Mouse (Mus musculus): ENCODE data around the gene C2cd4c. TPM values are rescaled to one million over a fixed set of nuclear protein-coding genes. Genes with fewer than 3 reads are reported as not detected.
A peak's percentile ranks its signal among the peaks of the same experiment; 100 is the strongest.

Gene C2cd4c
- total RNA-seq, 2 experiments from 2014 or later = 0.08 TPM; not detected in 1

DNA sequence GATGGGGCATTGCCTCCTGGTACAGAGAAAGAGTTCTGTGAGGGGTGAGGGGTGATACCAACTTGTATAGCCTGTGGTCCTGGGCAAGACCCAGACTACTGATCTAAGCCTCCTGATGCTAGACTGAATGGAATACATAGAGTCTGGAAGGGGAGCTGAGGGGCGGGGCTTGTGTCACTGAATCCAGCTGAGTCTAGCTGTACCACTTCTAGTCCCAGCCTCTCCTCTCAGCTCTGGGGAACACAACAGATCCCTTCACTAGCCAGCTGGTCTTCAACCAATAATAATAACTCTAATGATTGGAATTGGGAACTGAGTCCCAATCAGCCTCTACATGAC, 449 bp upstream of the C2cd4c start:
- intact Hi-C loops (cut with DNase I) = no loop called here
- DNase-seq = no peak

DNA sequence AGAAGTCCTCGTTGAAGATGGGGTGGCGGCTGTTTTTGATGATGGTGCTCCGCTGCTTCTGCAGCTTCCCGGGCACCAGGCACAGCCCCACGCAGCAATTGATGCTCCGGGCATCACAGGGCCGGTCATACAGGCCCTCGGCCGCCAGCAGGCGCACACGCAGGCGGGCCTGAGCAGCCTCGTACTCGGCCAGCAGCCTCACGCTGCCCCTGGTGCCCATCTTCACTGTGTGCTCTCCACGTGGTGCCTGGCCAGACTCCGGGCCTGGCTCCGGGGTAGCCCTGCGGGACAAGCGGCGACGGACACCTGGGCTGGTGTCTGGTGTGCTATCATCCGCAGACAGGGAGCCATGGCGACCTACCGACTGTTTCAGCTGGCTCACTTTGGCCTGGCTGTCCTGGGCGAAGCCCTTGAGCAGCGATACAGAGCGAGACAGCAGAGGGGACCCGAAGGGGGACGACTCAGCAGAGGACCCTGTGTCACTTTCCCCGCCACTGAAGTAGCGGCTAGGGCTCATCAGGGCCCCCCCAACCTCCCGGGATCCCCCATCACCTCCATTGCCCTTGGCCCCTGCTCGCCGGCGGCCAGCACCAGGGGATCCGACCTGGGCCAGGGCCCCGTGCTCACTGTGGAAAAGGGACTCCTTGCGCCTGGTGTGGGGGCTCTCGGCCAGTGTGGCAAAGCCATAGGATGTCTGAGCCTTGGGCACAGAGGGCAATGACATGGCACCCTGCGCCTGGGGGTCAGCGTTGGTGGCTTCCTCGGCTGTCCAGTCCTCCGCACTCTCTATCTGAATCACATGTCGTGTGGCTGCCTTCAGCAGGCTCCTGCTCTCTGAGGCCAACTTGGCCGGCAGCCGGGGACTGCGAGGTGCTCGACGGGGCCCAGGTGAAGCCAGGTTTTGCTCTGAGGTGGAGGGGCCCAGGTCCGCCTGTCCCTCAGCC, 1.4 kb downstream of the C2cd4c start:
- intact Hi-C loops (cut with DNase I) = no loop called here
- DNase-seq = no peak

DNA sequence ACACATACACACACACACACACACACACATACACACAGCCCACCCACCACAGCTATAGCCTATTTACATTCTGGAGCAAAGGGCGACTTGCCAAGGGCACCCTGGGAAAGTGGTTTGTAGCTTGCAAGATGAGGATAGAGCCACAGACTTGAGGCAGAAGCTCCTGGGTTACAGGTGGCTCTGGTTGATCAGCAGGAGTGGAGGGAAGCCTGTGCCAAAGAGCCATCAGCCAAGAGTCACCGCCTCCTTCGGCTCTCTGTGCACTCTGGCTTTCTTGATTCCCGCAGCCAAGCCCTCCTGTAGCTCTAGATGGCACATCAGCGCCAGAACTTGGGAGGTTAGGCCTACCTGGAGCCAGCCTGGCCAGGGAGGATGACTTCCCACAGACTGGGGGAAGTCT, 2.5 kb downstream of the C2cd4c start:
- intact Hi-C loops (cut with DNase I) = no loop called here
- no peak for DNase-seq

DNA sequence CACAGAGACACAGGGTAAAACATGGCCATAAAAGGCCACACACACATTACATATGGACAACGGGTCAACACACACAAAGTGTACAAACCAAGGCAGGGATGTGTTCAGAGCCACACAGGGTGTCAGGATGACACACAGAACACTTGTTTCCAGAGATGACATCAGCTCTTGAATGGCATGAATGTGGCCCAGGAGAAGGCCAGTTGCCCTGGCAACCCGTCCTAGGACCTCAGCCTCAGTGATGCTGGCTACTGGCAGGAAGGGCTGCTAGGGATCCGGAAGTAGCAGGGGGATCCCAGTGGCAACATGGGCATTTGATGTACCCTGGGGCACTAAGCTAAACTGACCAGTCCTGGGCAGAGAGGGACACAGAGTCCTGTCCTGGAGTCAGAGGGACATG, 4.5 kb downstream of the C2cd4c start:
- intact Hi-C loops (cut with DNase I) = no loop called here
- no peak for DNase-seq

DNA sequence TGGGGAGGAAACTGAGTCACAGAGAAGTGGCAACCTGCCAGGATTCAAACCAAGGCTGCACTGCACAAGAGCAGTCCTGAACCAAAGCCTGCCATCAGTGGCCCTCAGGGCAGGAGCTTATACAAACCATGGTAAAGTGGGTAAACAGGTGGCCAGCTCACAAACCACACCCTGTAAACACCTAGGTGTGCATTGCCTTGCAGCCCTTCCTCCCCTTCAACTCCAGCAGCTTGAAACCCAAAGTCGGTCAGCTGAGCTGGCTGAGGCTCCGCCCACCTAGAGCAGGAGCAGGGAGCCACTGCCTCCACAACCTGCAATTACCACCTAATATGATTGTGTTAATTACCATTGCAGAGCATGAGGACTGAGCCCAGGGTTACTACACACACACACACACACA, 5.9 kb downstream of the C2cd4c start:
- intact Hi-C loops (cut with DNase I) = no loop called here
- no peak for DNase-seq

DNA sequence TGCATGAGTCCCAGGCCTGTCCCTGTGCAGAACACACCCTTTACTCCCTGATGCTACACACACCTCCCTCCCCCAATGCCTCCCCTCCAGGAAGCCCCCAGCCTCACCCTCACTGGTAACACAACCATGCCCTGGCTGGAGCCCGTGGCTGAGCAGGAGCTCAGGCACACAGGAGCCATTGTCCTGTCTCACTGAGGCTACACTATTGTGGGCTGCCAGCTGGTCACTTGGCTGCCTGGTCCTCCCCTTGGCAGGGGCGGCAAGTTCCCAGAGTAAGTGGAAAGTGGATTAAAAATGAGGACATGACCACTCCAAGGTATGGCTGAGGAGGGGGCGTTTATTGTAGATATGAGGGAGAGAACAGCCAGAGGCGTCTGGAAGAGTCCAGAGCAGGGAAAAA, 7.3 kb downstream of the C2cd4c start:
- DNase-seq = no peak
- intact Hi-C loops (cut with DNase I) = no loop called here

DNA sequence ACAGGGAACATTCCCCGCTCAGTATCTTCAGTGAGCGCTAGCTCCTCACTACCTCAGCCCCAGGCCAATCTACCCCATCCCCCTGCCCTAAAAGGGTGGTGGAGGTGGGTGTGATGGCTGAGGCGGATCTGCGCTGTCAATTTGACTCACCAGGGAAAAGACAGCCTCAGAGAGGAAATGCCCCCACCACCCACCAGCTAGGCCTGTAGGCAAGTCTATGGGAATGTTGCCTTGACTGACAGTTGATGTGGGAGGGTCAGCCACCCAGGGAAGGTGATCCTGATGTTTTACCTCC, 15.9 kb downstream of the C2cd4c start:
- intact Hi-C loops (cut with DNase I) = no loop called here
- no peak for DNase-seq

DNA sequence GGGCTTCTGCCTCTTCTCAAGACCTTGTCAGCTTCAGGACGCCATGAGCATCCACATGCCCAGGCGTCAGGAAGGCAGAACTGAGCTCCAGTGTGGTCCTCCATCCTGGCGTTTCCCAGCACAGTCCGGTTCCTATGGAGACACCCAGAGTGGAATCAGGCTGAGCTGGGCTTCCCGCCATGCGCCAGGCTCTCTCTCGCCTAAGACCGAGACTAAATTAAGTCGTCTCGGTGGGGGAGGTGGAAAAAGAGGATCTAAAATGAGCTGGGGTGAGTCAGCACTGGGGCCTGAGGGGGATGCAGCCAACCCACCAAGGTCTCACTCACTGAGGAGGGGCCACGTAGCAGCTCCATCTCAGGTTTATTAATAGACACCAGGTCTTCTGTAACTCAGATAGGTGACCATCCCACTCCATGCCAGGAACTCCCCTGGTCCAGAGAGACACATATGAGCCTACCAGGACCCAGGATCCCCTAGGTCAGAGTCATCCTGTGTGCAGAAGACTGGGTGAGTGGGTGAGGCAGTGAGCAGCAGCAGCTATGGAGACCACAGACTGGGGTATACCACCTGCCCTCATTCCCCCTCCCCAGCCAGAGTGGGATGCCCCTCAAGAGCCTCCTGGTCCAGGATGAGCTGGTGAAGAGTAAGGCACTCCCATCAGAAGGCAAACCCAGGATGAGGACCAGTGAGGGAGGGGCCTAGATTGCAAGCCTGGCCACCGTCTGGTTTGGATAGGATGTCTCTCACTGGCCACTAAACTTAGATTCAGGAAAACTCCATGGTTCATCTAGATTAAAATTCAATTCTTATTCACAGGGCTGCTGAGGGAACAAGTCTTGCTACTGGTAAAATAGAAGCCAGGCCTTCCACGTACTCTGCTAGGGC, 16.5 kb downstream of the C2cd4c start:
- no peak for DNase-seq
- intact Hi-C loops (cut with DNase I) = no loop called here

DNA sequence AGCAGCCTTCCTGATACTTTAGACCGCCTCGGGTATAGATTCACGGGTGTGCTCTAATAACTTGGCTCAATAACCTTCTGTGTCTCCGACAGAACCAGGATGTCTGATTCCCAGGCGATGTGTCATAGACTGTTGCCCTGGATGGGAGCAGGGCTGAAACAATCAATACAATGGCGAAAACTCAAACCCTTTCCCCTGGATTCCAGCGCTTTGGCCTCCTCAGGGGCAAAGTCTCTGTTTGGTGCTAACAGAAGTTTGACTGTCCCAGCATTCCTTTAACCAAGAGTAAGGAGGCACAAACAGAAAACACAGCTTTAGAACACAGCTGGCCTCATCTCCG, 18.3 kb downstream of the C2cd4c start:
- no peak for DNase-seq

DNA sequence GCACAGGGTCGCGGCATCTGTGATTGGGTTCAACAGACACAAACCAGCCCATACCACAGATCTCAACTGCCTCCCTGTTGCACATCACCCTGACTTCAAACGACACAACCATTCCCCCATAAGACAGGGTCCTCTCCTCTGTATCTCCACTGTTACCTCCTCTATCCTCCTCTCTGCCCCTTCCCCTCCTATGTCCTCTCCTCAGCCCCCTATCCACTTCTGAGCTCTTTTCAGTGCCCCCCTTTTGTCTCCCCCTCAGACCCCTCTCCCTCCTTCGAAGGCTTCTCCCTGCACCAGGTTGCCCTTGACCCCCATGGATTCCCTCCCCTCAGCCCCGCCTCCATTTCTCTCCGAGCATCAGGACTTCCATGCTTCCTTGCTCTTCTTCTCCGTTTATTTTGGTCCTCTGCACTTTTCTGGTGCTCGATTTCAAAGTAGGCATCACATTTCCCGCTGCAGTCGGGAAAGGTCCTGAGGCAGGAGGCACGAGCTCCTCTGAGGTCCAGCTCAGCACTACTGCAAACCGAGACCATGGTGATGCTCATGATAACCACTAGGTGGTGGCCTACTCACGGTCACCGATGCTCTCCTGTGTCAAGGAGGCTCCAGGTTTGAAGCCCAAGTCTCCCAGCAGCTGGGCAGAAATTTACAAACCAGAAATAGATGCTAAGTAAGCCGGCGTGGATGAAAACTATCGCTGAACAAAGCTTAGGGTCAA, 18.8 kb downstream of the C2cd4c start:
- peak; percentile 47 to 49 for DNase-seq
- intact Hi-C loops (cut with DNase I) = loop anchor here (1.0 kb wide), 3 partner anchors 54 to 73 kb away; partner anchors contain the start of gene Madcam1

More for the DNA sequence above, 18.3 kb downstream of the C2cd4c start:
- intact Hi-C loops (cut with DNase I) = loop anchor here (1.0 kb wide), 3 partner anchors 54 to 73 kb away; partner anchors contain the start of gene Madcam1

DNA sequence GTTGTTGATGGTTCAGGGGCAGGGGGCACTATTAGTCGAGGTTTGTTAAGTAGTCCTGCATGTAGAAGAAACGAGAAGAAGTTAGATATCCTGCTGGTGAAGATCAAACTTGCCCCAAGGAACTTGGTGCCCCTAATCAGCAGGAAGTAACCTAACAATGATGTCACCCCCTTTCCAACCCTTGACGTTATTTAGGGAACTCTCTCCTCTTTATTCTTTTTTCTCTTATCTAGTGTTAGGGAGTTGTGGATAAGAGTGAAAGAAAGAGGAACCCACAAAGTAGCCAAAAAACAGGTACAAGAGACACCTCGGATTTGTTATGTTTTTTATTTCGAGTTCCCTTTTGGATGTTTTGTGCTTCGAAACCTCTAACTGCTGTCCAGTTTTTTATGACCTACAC, 19.7 kb downstream of the C2cd4c start:
- intact Hi-C loops (cut with DNase I) = no loop called here
- DNase-seq = no peak

DNA sequence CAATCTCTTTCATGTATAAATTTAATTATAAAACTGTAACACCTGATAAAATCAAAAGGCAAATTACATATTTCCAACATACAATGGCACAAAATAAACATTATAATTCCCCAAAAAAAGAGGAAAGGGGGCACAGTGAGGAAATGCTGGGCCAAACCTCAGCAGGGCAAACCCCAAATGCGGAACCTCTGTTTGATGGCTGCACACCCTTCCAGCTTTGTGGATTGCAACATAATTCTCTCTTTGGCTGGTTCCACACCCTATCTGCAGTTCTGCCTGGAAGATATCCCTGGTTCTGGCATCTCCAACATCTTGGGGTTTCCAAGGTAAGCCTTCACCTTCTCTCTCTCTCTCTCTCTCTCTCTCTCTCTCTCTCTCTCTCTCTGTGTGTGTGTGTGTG, 23.1 kb downstream of the C2cd4c start:
- no peak for DNase-seq
- intact Hi-C loops (cut with DNase I) = no loop called here

DNA sequence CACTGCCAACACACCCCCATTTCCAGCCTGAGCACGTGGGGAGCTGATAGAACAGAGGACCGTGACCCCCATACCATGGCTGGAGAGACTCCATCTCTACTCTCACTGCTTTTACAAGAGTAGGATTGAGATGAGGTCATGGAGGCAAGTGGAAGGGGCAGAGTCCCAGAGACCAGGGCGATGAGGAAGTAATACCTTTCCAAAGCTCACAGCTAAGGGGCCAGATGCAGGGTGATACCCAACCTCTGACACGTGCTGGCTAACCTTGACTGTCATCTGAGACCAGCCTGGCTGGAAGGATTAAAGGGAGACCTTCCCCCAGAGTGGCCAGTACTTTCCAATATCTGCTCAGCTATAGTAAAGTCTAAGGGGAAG, 26.1 kb downstream of the C2cd4c start:
- DNase-seq = no peak
- intact Hi-C loops (cut with DNase I) = no loop called here

DNA sequence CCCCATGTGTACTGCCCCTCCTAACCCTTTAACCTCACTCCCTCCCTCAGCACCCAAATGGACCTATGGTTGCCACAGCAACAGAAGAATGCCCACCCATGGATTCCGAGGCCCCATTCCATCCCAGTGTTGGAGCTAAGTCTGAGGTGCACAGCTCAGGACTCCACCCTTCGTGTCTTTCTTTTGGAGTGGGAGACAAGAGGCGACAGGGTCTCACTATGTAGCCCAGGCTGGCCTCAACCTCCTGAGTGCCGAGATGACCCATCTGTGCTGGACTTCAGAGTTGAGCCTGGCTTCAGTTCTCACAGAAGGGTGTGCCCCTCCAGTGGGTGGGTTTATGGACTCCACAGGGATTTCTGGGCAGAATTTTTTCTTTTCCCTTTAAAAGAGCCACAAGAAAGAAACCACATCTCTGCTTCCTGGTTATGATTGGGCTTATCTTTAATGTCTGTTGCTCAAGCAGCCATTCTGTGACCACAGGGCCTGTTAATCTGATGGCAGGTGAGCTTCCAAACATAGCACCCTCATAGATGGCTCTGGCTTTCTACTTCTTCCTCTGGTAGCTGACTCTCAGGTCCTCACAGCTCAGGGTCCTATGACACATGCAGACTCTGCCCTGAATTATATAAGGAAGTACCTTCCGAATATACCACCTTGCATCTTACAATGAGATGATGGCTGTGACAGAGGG, 26.6 kb downstream of the C2cd4c start, which contains the start of gene Theg:
TSS of gene Theg (minus strand) at position 271 of the 691 bp plus-strand sequence.
- intact Hi-C loops (cut with DNase I) = no loop called here
- no peak for DNase-seq

DNA sequence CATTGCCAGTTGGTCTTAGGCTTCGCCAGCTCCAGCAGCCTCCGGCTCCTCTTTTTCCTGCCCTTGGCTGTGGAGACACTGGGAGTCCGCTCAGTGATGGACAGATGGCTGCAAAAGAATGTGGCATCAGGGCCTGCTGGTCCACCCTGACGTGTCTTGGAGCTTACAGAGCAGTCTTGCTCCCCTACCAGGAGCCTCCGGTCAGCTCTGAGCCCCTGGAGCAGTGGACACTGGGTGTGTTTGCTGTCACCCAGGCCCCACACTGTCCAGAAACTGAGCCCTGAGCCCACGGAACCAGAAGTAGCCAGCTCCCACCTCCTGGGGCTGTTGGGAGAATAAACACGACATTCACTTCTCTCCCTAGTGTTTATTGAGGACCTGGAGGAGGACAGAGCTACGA, 27.6 kb downstream of the C2cd4c start:
- intact Hi-C loops (cut with DNase I) = no loop called here
- DNase-seq = no peak

DNA sequence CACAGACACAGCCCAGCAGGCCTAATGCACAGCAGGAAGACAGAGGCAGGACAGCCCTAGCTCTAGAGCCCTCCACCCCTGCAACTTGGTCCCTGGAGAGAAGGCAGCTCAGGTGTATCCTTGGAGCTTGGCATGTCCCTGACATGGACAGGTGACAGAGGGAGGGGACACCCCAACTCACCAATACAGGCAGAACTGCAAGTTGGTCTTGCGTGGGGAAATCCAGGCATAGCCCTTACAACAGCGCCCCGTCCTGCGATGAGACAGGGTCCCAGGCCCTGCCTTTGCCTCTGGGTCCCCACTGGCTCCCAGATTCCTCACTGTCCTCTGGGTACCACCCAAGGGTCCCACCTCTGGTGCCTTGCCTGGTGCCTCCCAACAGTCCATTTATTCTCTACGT, 28.1 kb downstream of the C2cd4c start:
- intact Hi-C loops (cut with DNase I) = no loop called here
- no peak for DNase-seq

DNA sequence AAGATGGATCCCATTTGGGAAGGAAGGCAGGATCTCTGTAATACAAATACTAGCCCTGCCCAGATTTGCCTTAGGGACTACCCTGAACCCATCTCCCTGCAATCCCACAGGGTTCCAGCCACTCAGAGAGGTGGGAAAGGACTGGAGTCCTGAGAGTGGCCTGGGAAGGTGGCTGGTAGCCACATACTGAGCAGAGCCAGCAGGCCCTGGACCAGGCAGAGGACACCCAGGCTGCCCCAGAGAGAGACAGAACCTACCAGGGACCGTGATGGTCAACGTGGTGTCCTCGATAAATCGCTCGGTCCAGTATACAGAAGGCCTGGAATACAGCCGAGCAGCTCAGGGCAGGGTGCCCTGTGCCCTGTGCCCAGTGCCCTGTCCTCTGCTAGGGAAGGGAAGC, 28.7 kb downstream of the C2cd4c start:
- intact Hi-C loops (cut with DNase I) = no loop called here
- no peak for DNase-seq

DNA sequence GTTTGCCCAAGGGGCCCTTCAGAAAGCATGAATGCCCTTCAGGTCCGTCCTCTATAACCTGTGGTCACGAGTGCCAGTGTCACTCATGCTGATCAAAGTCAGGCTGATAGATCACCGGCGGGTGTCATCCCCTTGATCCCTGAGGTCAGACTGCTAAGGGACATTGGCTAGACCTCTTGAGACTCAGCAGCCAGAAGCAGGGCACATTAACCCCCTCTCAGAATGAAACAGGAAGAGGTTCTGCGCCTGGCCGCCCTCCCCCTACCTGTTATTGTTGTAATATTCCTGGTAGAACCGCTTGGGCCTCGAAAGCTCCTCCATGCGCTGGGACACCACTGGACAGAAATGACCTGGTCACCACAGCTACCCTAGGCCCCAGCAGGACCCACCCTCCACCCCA, 29.4 kb downstream of the C2cd4c start:
- intact Hi-C loops (cut with DNase I) = no loop called here
- no peak for DNase-seq

DNA sequence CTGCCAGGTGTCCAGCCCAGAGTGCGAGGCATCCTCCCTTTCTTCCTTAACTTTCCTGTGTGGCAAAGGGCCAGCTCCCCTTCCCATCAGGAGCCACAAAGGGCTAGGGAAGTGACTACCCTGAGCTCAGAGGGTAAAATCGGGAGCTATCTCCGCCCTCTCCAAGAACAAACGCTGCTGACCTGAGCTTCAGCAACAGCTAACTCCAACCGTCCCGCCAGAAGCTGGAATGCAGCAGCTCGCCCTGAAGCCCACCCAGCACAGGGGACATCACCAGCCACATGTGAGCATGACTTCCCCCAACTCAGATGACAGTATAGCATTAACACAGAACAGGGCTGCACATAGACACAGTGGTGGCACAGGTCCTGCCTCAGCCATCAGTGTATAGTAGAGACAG, 29.8 kb downstream of the C2cd4c start:
- intact Hi-C loops (cut with DNase I) = no loop called here
- no peak for DNase-seq

DNA sequence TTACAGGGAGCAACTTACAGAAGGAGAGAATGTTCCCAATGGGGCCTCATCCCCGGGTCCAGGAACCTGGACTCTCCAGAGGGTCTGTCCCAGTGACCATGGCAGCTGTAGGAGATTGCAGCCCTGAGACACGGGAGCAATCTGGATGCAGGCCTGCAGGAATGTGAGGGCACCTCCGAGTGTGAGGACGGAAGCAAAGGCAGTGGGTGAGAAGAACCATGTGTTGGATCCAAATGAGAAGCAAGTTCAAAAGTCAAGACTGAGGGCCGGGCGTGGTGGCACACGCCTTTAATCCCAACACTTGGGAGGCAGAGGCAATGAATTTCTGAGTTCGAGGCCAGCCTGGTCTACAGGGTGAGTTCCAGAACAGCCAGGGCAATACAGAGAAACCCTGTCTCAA, 32.3 kb downstream of the C2cd4c start:
- intact Hi-C loops (cut with DNase I) = no loop called here
- no peak for DNase-seq

DNA sequence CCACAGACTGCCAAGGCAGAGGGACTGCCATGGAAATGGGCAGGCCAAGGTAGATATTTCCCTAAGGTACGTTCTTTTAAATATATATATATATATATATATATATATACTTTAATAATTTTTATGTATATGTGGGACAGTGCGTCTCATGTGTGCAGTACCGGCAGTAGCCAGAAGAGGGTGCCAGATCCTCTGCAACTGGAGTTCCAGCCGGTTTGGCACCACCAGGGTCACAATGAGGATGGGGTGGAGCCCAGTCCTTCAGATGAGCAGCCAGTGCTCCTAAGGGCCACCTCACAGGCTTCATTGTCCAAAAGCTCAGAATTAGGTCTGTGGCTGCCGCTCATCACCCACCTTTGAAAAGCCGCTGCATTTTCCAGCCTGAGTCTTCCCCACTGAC, 33.0 kb downstream of the C2cd4c start:
- DNase-seq = peak in 1 of 2 experiments; percentile 46
- intact Hi-C loops (cut with DNase I) = no loop called here
